Mouse (Mus musculus): Measurements from ENCODE around the gene Wbp2.
A peak's percentile ranks its signal among the peaks of the same experiment; 100 is the strongest.

GRCm38 (mm10) chr11:116071510-116071909 lies 15.3 kb downstream of the Wbp2 start:
- no peak for TF ChIP-seq POLR2A (IDR thresholded peaks at IDR 0.05; ENCODE audit: control insufficient read depth, extremely low read depth, insufficient read depth, low read length, poor library complexity)
- TF ChIP-seq CTCF (IDR thresholded peaks at IDR 0.05; ENCODE audit: borderline replicate concordance, control insufficient read depth, extremely low read depth, insufficient read depth, low read length, poor library complexity) = peak; percentile 62; the same call in 1 of the 2 replicates

Measured in thymus, adult 2 months (tissue).